Mouse (Mus musculus): ENCODE results near the gene Gpx4. TPM values are rescaled to one million over a fixed set of nuclear protein-coding genes. Genes with fewer than 3 reads are reported as not detected.
A peak's percentile ranks its signal among the peaks of the same experiment; 100 is the strongest.
"Not testable (repeated sequence)": the region's sequence is repeated elsewhere in the genome, so short reads cannot be mapped to it uniquely, and the experiment has no call there.

Gene Gpx4
- polyA plus RNA-seq, 1 experiment from 2014 or later = 488 TPM

DNA sequence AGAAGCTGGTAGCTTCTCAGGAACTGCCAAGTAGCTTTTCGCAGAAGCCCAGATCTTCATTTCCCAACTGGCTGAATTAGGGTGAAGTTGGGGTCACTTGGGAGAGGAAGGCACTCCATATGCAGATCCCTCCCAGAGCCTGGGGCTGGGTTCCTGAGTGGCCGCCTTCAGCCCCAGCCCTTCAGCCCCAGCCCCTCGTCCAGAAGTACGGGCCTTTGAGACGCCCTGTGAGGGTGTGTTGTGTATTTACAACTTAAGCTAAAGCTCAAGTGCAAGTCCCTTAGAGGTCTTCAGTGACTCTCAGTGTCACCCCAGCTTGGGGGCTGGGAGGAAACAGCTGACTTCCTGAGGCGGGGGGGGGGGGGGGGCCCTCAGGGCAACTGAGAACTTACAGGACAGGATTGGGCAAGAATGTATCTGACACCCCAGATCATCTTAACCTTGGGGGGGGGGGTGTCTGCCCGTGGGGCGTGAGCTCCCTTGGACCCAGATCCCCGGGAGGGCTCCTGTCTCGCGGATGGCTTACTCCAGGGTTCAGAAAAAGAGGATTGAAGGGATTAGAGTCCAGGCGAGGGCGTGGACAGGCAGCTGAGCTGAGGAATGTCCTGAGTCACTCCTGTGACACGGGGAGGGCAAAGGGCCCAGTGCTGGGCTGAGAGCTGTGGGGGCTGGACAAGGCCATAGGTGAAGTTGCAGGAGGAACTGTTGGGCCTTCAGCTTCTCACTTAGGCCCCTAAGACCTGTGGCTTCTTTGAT is 4.8 kb downstream of the Gpx4 start:
- Histone ChIP-seq H3K27me3 (no peaks in the 10 kb centered on the region), H3K4me3 (no peak overlapping the region), H3K4me2 (no peak overlapping the region), H3K9me3 (no peaks in the 10 kb centered on the region), H3K36me3 (peaks cover 14% of the 10 kb centered on the region), H3K27ac (peak overlapping the region; percentile 66), H3K4me1 (peaks cover 52% of the 10 kb centered on the region), H3K9ac (0 out of 2 replicates have a peak overlapping the region, but pooled peaks have one; percentile 6)
- 29% methylated on average over 14 of the region's 14 CpGs for WGBS
- ATAC-seq (ENCODE audit: insufficient number of reproducible peaks, insufficient read depth, low FRiP score, low TSS enrichment, low read depth) = no peak

DNA sequence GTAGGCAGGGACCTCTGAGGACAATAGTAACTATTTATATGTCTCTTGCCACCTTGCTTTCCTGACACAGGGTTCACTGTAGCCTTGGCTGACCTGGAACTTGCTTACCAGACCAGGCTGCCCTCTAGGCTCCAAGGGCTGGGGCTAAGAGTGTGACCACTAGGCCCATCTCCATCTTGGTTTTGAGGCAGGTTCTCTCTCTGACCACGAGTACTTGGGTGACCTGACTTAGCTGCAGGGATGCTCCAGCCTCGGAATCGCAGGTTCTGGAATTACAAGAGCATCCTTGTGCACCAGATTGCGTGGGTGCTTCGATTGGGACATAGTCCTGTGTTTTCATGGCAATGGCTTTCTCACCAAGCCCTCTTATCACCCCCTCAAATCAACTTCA is 5.4 kb downstream of the Gpx4 start:
- H3K9me3 ChIP-seq = no peaks in the 10 kb centered on the region
- peak overlapping the region; percentile 66; the same call in 1 of the 2 replicates for H3K27ac ChIP-seq
- H3K36me3 ChIP-seq = peaks cover 20% of the 10 kb centered on the region
- H3K4me2 ChIP-seq = no peak overlapping the region
- no peak for ATAC-seq (ENCODE audit: insufficient number of reproducible peaks, insufficient read depth, low FRiP score, low TSS enrichment, low read depth)
- no peaks in the 10 kb centered on the region for H3K27me3 ChIP-seq
- peak overlapping the region; percentile 92; the same call in 1 of the 2 replicates for H3K4me3 ChIP-seq
- H3K4me1 ChIP-seq = peaks cover 46% of the 10 kb centered on the region
- 84% methylated on average over 5 of the region's 5 CpGs for WGBS
- H3K9ac ChIP-seq = 0 out of 2 replicates have a peak overlapping the region, but pooled peaks have one; percentile 6

GRCm38 (mm10) chr10:80053259-80053780 is 6.4 kb downstream of the Gpx4 start:
- Histone ChIP-seq H3K4me3 (peak overlapping the region; percentile 92), H3K9ac (peak overlapping the region; percentile 96), H3K27ac (peak overlapping the region; percentile 98), H3K4me2 (peak overlapping the region; percentile 76), H3K4me1 (peaks cover 39% of the 10 kb centered on the region), H3K27me3 (no peaks in the 10 kb centered on the region), H3K36me3 (peaks cover 29% of the 10 kb centered on the region), H3K9me3 (no peaks in the 10 kb centered on the region)
- under 1% methylated on average over 47 of the region's 47 CpGs for WGBS
- peak; percentile 92 for ATAC-seq (ENCODE audit: insufficient number of reproducible peaks, insufficient read depth, low FRiP score, low TSS enrichment, low read depth)

DNA sequence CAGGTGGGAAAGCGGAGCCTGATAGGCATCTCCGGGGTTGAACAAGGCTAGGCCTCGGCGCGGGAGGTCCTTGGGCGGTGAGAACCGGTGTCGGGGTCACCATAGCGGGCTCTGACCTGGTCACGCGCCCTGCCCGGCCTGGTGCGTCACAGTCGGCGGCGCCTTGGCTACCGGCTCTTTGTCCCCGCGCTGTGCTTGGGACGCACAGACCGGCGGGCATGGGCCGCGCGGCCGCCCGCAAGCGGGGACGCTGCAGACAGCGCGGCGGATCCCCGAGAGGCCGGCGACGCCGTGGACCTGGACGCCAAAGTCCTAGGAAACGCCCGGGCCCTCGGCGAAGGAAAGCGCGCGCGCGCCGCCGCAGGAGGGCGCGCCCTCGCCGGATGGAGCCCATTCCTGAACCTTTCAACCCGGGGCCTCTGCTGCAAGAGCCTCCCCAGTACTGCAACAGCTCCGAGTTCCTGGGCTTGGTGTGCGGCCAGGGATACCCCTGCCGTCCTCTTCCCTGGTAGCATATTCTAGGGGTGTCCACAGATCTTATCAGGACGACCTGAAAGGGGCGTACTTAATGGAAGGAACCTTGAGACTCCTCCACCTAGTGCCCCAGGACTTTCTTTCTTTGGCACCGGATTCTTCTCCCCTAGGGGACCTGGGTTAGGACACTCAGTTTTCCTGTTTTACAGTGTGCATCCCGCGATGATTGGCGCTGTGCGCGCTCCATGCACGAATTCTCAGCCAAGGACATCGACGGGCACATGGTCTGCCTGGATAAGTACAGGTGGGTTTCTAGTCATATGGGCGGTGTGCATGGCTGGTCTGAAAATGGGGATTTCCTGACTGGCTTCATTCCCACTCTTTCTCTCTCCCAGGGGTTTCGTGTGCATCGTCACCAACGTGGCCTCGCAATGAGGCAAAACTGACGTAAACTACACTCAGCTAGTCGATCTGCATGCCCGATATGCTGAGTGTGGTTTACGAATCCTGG is 7.2 kb downstream of the Gpx4 start:
- 1% methylated on average over 77 of the region's 77 CpGs for WGBS
- no peaks in the 10 kb centered on the region for H3K9me3 ChIP-seq
- ATAC-seq (ENCODE audit: insufficient number of reproducible peaks, insufficient read depth, low FRiP score, low TSS enrichment, low read depth) = peak; percentile 17; the same call in 1 of the 2 replicates

GRCm38 (mm10) chr10:80054911-80055310 is 7.9 kb downstream of the Gpx4 start:
- not testable (repeated sequence) for H3K9me3 ChIP-seq; H3K27me3 ChIP-seq; ATAC-seq (ENCODE audit: insufficient number of reproducible peaks, insufficient read depth, low FRiP score, low TSS enrichment, low read depth)
- Histone ChIP-seq H3K9ac (peak overlapping the region; percentile 96), H3K36me3 (peaks cover 43% of the 10 kb centered on the region), H3K4me1 (peaks cover 34% of the 10 kb centered on the region), H3K27ac (peak overlapping the region; percentile 17; the same call in 1 of the 2 replicates), H3K4me3 (peak overlapping the region; percentile 92), H3K4me2 (peak overlapping the region; percentile 76)
- WGBS = 31% methylated on average over 3 of the region's 3 CpGs

More for the DNA sequence above, 7.2 kb downstream of the Gpx4 start:
- Histone ChIP-seq H3K9ac (peak overlapping the region; percentile 96), H3K4me3 (peak overlapping the region; percentile 92), H3K36me3 (peaks cover 36% of the 10 kb centered on the region), H3K27me3 (no peaks in the 10 kb centered on the region), H3K4me2 (peak overlapping the region; percentile 76), H3K27ac (peak overlapping the region; percentile 98), H3K4me1 (peaks cover 34% of the 10 kb centered on the region)

GRCm38 (mm10) chr10:80055364-80055763 is 8.4 kb downstream of the Gpx4 start:
- no peaks in the 10 kb centered on the region for H3K9me3 ChIP-seq
- 0 out of 2 replicates have a peak overlapping the region, but pooled peaks have one; percentile 17 for H3K27ac ChIP-seq
- no peaks in the 10 kb centered on the region for H3K27me3 ChIP-seq
- peak overlapping the region; percentile 96 for H3K9ac ChIP-seq
- peaks cover 48% of the 10 kb centered on the region for H3K36me3 ChIP-seq
- H3K4me1 ChIP-seq = peaks cover 34% of the 10 kb centered on the region
- WGBS = 82% methylated on average over 5 of the region's 5 CpGs
- H3K4me2 ChIP-seq = peak overlapping the region; percentile 76
- H3K4me3 ChIP-seq = peak overlapping the region; percentile 92
- ATAC-seq (ENCODE audit: insufficient number of reproducible peaks, insufficient read depth, low FRiP score, low TSS enrichment, low read depth) = no peak

- no peak overlapping the region for H3K4me3 ChIP-seq
- H3K36me3 ChIP-seq = peaks cover 53% of the 10 kb centered on the region
- 69% methylated on average over 10 of the region's 10 CpGs for WGBS
These were observed 8.9 kb downstream of the Gpx4 start for GRCm38 (mm10) chr10:80055891-80056290.

GRCm38 (mm10) chr10:80056506-80056905 is 9.5 kb downstream of the Gpx4 start:
- no peak overlapping the region for H3K27ac ChIP-seq
- no peak for ATAC-seq (ENCODE audit: insufficient number of reproducible peaks, insufficient read depth, low FRiP score, low TSS enrichment, low read depth)
- H3K9ac ChIP-seq = no peak overlapping the region
- H3K27me3 ChIP-seq = no peaks in the 10 kb centered on the region
- no peak overlapping the region for H3K4me3 ChIP-seq
- H3K9me3 ChIP-seq = no peaks in the 10 kb centered on the region
- peaks cover 59% of the 10 kb centered on the region for H3K36me3 ChIP-seq
- peaks cover 29% of the 10 kb centered on the region for H3K4me1 ChIP-seq
- 87% methylated on average over 4 of the region's 4 CpGs for WGBS
- no peak overlapping the region for H3K4me2 ChIP-seq

More at GRCm38 (mm10) chr10:80055891-80056290, 8.9 kb downstream of the Gpx4 start:
- ATAC-seq (ENCODE audit: insufficient number of reproducible peaks, insufficient read depth, low FRiP score, low TSS enrichment, low read depth) = no peak
- Histone ChIP-seq H3K9me3 (no peaks in the 10 kb centered on the region), H3K9ac (peak overlapping the region; percentile 96; the same call in 1 of the 2 replicates), H3K4me2 (peak overlapping the region; percentile 76), H3K27ac (no peak overlapping the region), H3K4me1 (peaks cover 30% of the 10 kb centered on the region), H3K27me3 (no peaks in the 10 kb centered on the region)

DNA sequence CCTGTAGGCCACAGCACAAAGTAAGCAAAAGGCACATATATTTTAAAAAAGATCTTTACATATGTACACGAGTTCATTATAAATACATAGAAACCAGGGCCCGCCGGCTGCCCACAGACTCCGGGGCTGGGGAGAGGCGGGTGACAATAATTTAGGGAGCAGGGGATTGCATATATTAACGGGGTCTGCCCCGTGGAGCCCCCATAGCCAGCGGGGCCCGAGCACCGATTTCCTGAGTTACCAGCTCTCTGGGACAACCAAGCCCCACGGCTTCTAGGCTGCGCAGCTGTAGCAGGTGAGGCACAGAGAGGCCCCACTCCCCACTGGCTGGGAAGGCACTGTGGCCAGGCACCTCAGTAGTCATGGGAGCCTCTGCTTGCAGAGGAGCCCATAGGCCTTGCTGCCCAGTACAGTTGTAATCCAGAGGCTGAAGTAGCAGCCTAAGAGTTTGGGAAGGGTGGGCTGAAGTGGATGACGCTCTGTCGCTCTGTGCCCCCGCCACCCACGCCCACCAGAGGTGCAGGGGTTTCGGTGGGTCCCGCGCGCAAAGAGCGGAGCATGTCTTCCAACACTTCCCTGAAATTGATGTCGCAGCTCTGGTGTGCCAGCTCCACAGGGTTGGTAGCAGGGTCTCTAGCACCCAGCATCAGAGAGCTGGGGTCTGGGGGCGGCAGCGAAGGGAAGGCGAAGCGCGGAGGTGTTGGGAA is 10.2 kb downstream of the Gpx4 start:
- no peaks in the 10 kb centered on the region for H3K27me3 ChIP-seq
- no peak for ATAC-seq (ENCODE audit: insufficient number of reproducible peaks, insufficient read depth, low FRiP score, low TSS enrichment, low read depth)
- peaks cover 25% of the 10 kb centered on the region for H3K4me1 ChIP-seq
- peaks cover 66% of the 10 kb centered on the region for H3K36me3 ChIP-seq
- H3K9ac ChIP-seq = no peak overlapping the region
- peak overlapping the region; percentile 11; the same call in 1 of the 2 replicates for H3K27ac ChIP-seq
- H3K4me2 ChIP-seq = no peak overlapping the region
- WGBS = 91% methylated on average over 27 of the region's 27 CpGs
- no peak overlapping the region for H3K4me3 ChIP-seq
- H3K9me3 ChIP-seq = no peaks in the 10 kb centered on the region

- Histone ChIP-seq H3K27ac (peak overlapping the region; percentile 11; the same call in 1 of the 2 replicates), H3K9ac (no peak overlapping the region), H3K4me1 (peaks cover 19% of the 10 kb centered on the region), H3K4me3 (no peak overlapping the region), H3K27me3 (no peaks in the 10 kb centered on the region), H3K4me2 (no peak overlapping the region), H3K36me3 (peaks cover 72% of the 10 kb centered on the region), H3K9me3 (no peaks in the 10 kb centered on the region)
- WGBS = 85% methylated on average over 30 of the region's 30 CpGs
- ATAC-seq (ENCODE audit: insufficient number of reproducible peaks, insufficient read depth, low FRiP score, low TSS enrichment, low read depth) = no peak
These were observed 10.8 kb downstream of the Gpx4 start for GRCm38 (mm10) chr10:80057683-80058326.

All from embryonic facial prominence, embryonic 13.5 days (tissue).